Mouse (Mus musculus) myocyte (in vitro differentiated cells): ENCODE data around the gene Smarce1.

Experiments
- MYOD1 ChIP-seq, 3 experiments: IDR thresholded peaks; one replicate each; pipeline ENCODE4 v1.6.1; 2011; ENCODE audit warnings: control low read depth in 2 of 3, low read depth in 2 of 3, mild to moderate bottlenecking in 2 of 3, moderate library complexity in 1 of 3; ENCODE audit not compliant: insufficient read length in 2 of 3, control insufficient read depth in 1 of 3
- MYOG ChIP-seq, 3 experiments: IDR thresholded peaks; one replicate each; pipeline ENCODE4 v1.6.1; 2011; ENCODE audit warnings: control low read depth in 2 of 3, low read depth in 2 of 3, mild to moderate bottlenecking in 2 of 3; ENCODE audit not compliant: insufficient read length in 2 of 3, control insufficient read depth in 1 of 3, insufficient read depth in 1 of 3
- POLR2A ChIP-seq: IDR thresholded peaks from one replicate; pipeline ENCODE4 v1.6.1; 2011; ENCODE audit warnings: low read depth, mild to moderate bottlenecking, control low read depth, moderate library complexity; ENCODE audit not compliant: insufficient read length

DNA sequence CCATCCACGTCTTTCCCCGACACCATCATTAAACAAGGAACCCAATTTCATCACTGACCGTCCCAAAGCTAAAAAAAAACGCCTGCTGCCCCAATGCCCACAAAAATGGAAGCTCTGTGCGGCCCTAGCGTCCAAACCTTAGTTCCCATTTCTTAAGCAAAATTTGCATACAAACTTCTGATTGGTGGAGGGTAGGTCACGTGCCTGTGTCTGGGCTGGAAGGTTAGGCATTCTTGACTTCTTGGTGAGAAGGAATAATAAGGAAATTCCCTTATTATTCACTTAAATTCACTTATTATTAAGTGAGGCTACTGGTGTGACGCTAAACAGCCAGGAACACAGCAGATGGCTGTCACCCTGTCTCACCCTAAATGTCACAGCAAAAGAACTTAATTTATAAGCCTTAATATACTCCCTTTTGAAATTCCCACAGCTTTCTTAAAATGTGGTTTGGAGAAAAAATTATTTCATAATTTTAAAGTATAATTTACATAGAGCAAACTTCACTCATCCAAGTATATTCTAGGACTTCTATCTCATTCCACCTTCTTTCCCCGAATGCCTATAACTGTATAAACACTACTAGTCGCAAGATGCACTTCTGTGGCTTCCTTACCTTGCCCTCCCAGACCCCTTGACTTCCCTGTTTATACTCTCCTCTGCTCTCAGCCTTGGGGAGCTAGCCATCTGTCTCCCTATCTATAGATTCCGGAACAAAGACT, 65.6 kb downstream of the Smarce1 start:
- TF ChIP-seq MYOD1 (IDR thresholded peaks at IDR 0.05; ENCODE audit: control insufficient read depth in 1 of 3, insufficient read length in 2 of 3, low read depth in 2 of 3) (no peak), MYOG (IDR thresholded peaks at IDR 0.05; ENCODE audit: control insufficient read depth in 1 of 3, insufficient read depth in 1 of 3, insufficient read length in 2 of 3, low read depth in 2 of 3) (no peak), POLR2A (no peak)
